Comparison of ENCODE assay signal across 37 mouse cellular contexts in the genomic region with DNA sequence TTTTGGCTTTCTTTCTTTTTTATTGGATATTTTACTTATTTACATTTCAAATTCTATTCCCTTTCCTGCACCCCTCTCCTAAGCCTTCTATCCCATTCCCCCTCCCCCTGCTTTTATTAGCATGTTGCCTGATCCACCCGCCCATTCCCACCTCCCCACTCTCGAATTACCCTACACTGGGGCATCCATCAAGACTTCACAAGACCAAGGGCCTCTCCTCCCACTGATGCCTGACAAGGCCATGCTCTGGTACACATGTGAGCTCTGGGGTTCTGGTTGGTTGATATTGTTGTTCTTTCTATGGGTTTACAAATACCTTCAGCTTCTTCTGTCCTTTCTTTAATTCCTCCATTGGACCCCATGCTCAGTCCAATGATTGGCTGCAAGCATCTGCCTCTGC. TPM values are rescaled to one million over a fixed set of nuclear protein-coding genes. Genes with fewer than 3 reads are reported as not detected.
"Had no signal": no experiment of that assay in that cellular context is flagged by ENCODE, and none has a peak within 500 bp of the region (broad histone marks: within the 10 kb centered on the region; RNA-seq: fewer than 3 reads in every experiment).

No protein-coding gene starts in this region.

- DNase-seq: left cerebral cortex, postnatal 4 days; liver; liver, embryonic 13.5 days; liver, postnatal 0 days; lung, adult 18-20 months; lung, adult 2 months; lung, embryonic 14.5 days; lung, postnatal 10 days; lung, postnatal 14 days; lung, postnatal 36 days; lung, postnatal 4 days; midbrain, embryonic 14.5 days had no signal

- H3K4me2 ChIP-seq: limb, embryonic 12.5 days; limb, embryonic 13.5 days; limb, embryonic 15.5 days; liver, embryonic 11.5 days; liver, embryonic 12.5 days; liver, embryonic 13.5 days; liver, embryonic 15.5 days; lung, embryonic 14.5 days; lung, embryonic 15.5 days; midbrain, embryonic 11.5 days; midbrain, embryonic 12.5 days; midbrain, embryonic 13.5 days; midbrain, embryonic 15.5 days; neural tube, embryonic 12.5 days; neural tube, embryonic 13.5 days had no signal

- H3K4me1 ChIP-seq: limb, embryonic 10.5 days; limb, embryonic 12.5 days; limb, embryonic 13.5 days; limb, embryonic 15.5 days; liver, embryonic 12.5 days; liver, embryonic 13.5 days; liver, embryonic 15.5 days; lung, embryonic 15.5 days; megakaryocyte, embryonic 14.5 days; midbrain, embryonic 10.5 days; midbrain, embryonic 12.5 days; midbrain, embryonic 13.5 days; midbrain, embryonic 15.5 days; neural tube, embryonic 12.5 days; neural tube, embryonic 13.5 days had no signal

- H3K9ac ChIP-seq: limb, embryonic 12.5 days; limb, embryonic 13.5 days; limb, embryonic 15.5 days; liver, embryonic 12.5 days; liver, embryonic 13.5 days; liver, embryonic 14.5 days; liver, embryonic 15.5 days; liver, postnatal 0 days; lung, embryonic 14.5 days; lung, embryonic 15.5 days; midbrain, embryonic 12.5 days; midbrain, embryonic 13.5 days; midbrain, embryonic 15.5 days; neural tube, embryonic 12.5 days; neural tube, embryonic 13.5 days had no signal

- H3K36me3 ChIP-seq: limb, embryonic 10.5 days; limb, embryonic 12.5 days; limb, embryonic 13.5 days; limb, embryonic 15.5 days; liver, embryonic 12.5 days; liver, embryonic 13.5 days; liver, embryonic 15.5 days; lung, embryonic 15.5 days; midbrain, embryonic 10.5 days; midbrain, embryonic 12.5 days; midbrain, embryonic 13.5 days; midbrain, embryonic 15.5 days; neural tube, embryonic 12.5 days; neural tube, embryonic 13.5 days had no signal

- H3K27ac ChIP-seq: limb, embryonic 10.5 days; limb, embryonic 12.5 days; limb, embryonic 13.5 days; limb, embryonic 15.5 days; liver, embryonic 12.5 days; liver, embryonic 13.5 days; liver, embryonic 14.5 days; liver, embryonic 15.5 days; lung, embryonic 15.5 days; macrophage; midbrain, embryonic 10.5 days; midbrain, embryonic 12.5 days; midbrain, embryonic 13.5 days; midbrain, embryonic 15.5 days; neural tube, embryonic 12.5 days; neural tube, embryonic 13.5 days had no signal

- H3K27me3 ChIP-seq: limb, embryonic 12.5 days; limb, embryonic 13.5 days; limb, embryonic 15.5 days; liver, embryonic 12.5 days; liver, embryonic 13.5 days; liver, embryonic 15.5 days; lung, embryonic 15.5 days; megakaryocyte, embryonic 14.5 days; midbrain, embryonic 12.5 days; midbrain, embryonic 13.5 days; midbrain, embryonic 15.5 days; neural tube, embryonic 12.5 days; neural tube, embryonic 13.5 days had no signal

- H3K9me3 ChIP-seq: limb, embryonic 10.5 days; limb, embryonic 13.5 days; limb, embryonic 15.5 days; liver, embryonic 12.5 days; liver, embryonic 13.5 days; liver, embryonic 15.5 days; lung, embryonic 15.5 days; megakaryocyte, embryonic 14.5 days; midbrain, embryonic 10.5 days; midbrain, embryonic 12.5 days; midbrain, embryonic 13.5 days; midbrain, embryonic 15.5 days; neural tube, embryonic 12.5 days had no signal

- ATAC-seq: liver, embryonic 12.5 days; liver, postnatal 0 days; lung, postnatal 0 days; midbrain, embryonic 13.5 days; midbrain, embryonic 15.5 days; midbrain, embryonic 16.5 days had no signal

- H3K4me3 ChIP-seq: limb, embryonic 10.5 days; limb, embryonic 12.5 days; limb, embryonic 13.5 days; limb, embryonic 15.5 days; liver, embryonic 12.5 days; liver, embryonic 13.5 days; liver, embryonic 15.5 days; lung, embryonic 15.5 days; megakaryocyte, embryonic 14.5 days; midbrain, embryonic 10.5 days; midbrain, embryonic 12.5 days; midbrain, embryonic 13.5 days; midbrain, embryonic 15.5 days; myocyte; neural tube, embryonic 12.5 days; neural tube, embryonic 13.5 days had no signal

RNA-seq across cellular contexts. Expression of gene Htr1f, which starts 22.2 kb away (rescaled TPM):
- polyA plus RNA-seq: limb, embryonic 10.5 days; limb, embryonic 11.5 days; liver, adult 2 months; liver, embryonic 11.5 days; liver, embryonic 12.5 days; liver, embryonic 13.5 days; liver, embryonic 14.5 days; liver, embryonic 15.5 days; liver, embryonic 16.5 days; liver, postnatal 0 days; lung, adult 2 months; lung, embryonic 14.5 days; lung, embryonic 15.5 days; lung, postnatal 0 days; macrophage; myocyte; neural tube, embryonic 11.5 days had no signal
